Mouse (Mus musculus): ENCODE data around the gene Trim41.
"Not testable (repeated sequence)": the region's sequence is repeated elsewhere in the genome, so short reads cannot be mapped to it uniquely, and the experiment has no call there.

The Trim41 gene

GRCm38 (mm10) chr11:48816800-48817665 is at the start of gene Trim41:
Trim41 (minus strand) TSS chr11:48817353.
- peak; percentile 100 for DNase-seq (ENCODE audit: low spot score)

- DNase-seq (ENCODE audit: low spot score): no peak
Observed at GRCm38 (mm10) chr11:48866481-48866880, 49.3 kb upstream of the Trim41 start.

DNA sequence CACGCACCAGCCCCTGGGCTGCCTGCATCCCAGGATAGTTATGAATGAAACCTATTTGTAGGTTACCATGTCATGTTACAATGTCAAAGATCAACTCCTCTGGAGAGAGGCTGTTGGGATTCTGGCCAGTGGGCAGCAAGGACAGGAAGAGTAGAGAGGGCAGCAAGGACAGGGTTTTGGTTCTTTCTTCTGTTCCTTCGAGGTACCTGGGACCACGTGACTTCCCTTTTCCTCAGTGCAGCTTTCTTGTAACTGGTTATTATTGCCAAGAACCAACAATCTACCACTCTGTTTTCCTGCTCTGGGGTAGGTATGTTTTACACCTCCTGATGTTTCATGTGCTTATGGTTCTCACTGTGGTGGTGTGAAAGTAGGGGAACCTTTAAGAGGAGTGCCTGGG is 46.7 kb upstream of the Trim41 start:
- no peak for DNase-seq (ENCODE audit: low spot score)

GRCm38 (mm10) chr11:48862784-48863319 is 45.7 kb upstream of the Trim41 start:
- no peak for DNase-seq (ENCODE audit: low spot score)

- no peak for DNase-seq (ENCODE audit: low spot score)
Observed at GRCm38 (mm10) chr11:48859014-48859413, 41.9 kb upstream of the Trim41 start.

GRCm38 (mm10) chr11:48853474-48854180 is 36.5 kb upstream of the Trim41 start:
- peak; percentile 87 for DNase-seq (ENCODE audit: low spot score)

DNA sequence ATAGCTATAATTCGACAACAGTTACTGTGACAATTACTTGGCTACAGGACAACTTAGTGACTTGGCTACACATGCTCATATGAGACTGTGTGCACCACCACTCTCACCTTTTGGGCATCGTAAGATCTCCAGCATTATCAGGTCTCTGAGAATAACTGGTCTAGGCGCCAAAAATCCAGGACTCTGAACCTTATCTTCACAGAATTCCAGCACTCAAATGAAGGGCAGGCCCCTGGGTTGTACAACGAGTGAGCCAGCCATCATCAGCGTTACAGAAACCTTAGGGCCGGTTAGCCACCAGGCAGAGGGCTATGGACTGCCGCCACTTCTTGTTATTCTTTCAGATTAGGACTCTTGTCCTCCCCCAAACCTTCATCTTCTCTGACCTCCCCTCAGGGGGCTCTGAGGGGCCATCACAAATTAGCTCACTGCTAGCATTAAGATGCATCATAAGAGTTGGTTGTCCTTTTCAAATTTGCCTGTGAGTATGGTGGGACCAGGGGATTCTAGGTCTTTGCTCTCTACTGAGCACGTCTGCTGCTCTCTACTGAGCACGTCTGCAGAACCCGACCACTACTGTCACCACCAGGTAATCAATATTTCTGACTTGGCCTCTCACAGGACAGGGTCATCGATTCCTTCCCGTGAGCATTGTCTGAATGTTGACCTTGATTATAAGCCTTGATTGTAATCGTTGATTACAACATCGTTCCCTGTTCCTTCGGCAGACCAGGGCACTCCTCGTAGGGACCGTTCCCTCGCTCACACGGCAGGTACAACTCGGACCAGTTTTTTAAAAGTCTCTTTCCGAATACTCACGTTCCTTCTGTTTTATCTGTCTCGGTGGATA is 35.7 kb upstream of the Trim41 start:
- no peak for DNase-seq (ENCODE audit: low spot score)

- no peak for DNase-seq (ENCODE audit: low spot score)
Observed at GRCm38 (mm10) chr11:48852190-48852589, 35.0 kb upstream of the Trim41 start.

DNA sequence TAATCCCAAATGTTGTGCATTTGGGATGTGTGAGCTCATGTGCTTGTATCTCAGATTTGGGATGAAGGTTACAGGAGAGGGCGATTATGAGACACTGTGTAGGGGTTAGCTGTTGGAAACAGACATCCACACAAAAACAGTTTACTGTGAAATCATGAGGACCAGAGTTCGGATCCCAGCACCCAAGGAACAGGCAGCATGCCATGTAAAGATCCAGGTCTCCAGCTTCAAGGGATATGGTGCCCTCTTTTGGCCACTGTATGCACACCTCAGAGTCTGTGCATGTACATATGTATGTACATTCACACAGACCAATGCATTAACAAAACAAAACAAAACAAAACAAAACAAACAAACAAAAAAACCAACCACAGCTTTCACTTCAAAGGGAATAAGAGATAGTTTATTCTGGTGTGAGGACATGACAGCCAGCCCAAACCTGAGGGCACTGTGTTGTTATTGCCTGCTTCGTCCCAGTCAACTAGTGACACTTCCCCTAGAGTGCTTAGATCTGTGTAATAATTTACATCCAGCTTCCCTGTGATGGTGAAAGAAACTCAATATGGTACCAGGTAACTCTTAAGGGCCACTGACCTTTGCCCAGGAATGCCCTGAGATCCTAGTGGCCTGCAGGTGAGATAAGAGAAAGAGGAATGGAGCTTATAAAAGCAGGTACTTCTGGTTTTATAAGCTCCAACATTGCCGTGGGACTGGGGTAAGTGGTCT is 34.3 kb upstream of the Trim41 start:
- no peak for DNase-seq (ENCODE audit: low spot score)

- DNase-seq (ENCODE audit: low spot score): no peak
Observed at GRCm38 (mm10) chr11:48850240-48850639, 33.1 kb upstream of the Trim41 start.

DNA sequence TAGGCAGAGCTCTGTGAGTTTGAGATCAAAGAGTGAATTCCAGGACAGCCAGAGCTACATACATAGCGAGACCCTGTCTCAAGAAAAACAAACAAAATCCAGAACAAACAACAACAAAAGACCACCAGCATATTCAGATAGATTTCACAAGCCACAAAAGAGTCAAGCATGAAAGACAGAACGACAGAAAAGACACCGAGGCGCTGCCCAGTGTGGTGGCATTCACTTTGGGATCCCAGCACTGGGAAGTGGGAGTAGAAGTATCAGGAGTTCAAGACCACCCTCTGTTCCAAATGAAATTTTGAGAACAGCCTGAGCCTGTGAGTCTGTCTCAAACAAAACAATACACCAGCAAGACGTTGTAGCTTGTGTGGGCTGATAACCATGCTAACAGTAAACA is 29.7 kb upstream of the Trim41 start:
- no peak for DNase-seq (ENCODE audit: low spot score)

- DNase-seq (ENCODE audit: low spot score): not testable (repeated sequence)
Observed at GRCm38 (mm10) chr11:48846362-48846761, 29.2 kb upstream of the Trim41 start.

DNA sequence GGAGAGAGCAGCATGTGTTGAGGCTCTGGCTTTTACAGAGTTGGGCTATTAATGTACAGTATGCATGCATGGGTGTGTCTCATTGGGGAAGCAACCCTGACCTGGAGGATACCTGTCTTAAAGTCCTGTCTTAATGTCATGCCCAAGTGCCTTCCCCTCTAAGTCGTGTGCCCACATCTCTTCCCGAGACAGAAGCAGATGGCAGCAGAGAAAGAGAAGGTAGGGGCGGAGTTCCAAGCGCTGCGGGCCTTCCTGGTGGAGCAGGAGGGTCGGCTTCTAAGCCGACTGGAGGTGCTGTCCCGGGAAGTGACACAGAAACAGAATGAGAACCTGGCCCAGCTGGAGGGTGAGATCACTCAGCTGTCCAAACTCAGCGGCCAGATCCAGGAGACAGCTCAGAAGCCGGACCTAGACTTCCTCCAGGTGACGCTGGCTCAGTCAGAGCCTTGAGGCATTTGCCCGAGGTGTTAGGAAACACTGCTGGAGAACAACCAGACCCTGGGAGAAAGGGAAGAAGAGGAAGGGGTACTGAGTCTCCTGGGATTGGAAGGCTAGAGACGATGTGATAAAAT is 28.2 kb upstream of the Trim41 start:
- no peak for DNase-seq (ENCODE audit: low spot score)

DNA sequence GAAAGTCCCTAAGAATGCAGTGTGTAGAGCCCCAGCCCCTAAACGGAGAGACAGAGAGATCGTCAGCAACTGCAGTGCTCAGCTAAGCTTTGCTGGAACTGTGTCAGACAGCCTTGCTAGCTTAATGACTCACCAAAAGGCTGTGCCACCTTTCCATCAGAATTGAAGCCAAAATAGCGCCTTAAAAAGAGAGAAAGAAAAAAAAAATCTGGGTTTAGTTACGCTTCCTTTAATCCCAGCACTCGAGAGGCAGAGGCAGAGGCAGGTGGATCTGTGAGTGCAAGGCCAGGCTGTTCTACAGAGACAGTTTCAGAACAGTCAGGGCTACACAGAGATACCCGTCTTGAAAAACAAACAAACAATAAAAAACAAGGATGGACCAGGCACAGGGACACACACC is 27.2 kb upstream of the Trim41 start:
- DNase-seq (ENCODE audit: low spot score): no peak

GRCm38 (mm10) chr11:48843202-48843601 is 26.0 kb upstream of the Trim41 start:
- DNase-seq (ENCODE audit: low spot score): no peak

GRCm38 (mm10) chr11:48842378-48842792 is 25.2 kb upstream of the Trim41 start:
- DNase-seq (ENCODE audit: low spot score): no peak

DNA sequence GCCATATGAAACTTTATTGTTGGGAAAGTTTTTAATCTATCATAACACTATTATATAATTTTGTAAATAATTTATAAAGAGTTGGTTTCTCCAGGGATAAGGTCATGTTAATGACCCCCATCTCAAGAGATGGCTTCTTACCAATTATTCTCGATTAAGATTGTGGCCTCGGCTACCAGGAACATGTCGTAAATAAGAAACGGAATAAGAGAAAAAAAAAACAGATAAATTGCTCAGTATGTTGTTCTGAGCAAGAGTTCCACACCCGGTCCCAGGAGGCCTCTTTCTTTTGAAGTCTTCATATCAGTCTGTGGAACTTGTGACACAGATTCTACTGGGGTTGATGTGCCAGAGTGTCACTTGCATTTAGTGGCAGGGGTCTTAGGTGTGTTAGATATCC is 24.1 kb upstream of the Trim41 start:
- DNase-seq (ENCODE audit: low spot score): no peak

GRCm38 (mm10) chr11:48840805-48841204 is 23.7 kb upstream of the Trim41 start:
- no peak for DNase-seq (ENCODE audit: low spot score)

DNA sequence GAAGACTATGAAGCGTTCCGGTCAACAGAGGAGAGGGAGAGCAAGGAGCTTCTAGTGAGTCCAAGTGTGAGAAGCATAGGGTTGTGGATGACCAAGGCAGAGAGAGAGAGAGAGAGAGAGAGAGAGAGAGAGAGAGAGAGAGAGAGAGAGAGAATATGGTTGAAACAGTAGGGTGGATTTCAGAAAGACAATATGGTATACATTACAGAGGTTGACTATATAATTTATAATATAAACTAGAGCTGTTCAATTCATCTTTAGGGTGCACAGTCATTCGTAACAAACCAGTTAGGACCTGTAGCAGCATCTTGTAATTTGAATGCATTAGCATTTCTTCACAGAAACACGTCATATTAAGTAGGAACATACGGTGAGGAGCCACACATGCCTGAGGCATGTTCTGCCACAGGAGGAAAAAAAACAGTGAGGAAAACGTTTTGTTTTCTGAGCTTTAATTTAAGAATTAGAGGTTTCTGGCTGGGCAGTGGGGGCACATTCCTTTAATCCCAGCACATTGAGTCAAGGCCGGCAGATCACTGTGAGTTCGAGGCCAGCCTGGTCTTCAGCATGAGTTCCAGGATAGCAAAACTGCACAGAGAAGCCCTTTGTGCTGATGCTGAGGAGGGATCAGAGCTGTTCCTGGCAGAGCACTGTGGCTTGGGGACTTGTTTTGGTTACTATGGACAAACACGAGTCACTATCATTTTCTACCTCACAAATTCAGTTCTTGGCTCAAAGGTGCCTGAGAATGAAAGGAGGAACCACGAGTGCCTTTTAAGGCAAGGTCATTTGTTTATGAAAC is 21.9 kb upstream of the Trim41 start:
- no peak for DNase-seq (ENCODE audit: low spot score)

GRCm38 (mm10) chr11:48838181-48838797 is 21.1 kb upstream of the Trim41 start:
- DNase-seq (ENCODE audit: low spot score): peak; percentile 59

Data from testis, postnatal 10 days (tissue).